Mouse (Mus musculus) neural tube, embryonic 13.5 days (tissue): ENCODE measurements around the gene Diras2. TPM values are rescaled to one million over a fixed set of nuclear protein-coding genes. Genes with fewer than 3 reads are reported as not detected.
A peak's percentile ranks its signal among the peaks of the same experiment; 100 is the strongest.

Source experiments
- ATAC-seq: fragments of 200-750 bp; cut with Nextera tagmentation; 2 replicates; pipeline ENCODE4 v1.8.0; 2017; ENCODE audit warnings: low read depth, mild to moderate bottlenecking, moderate TSS enrichment, moderate library complexity
- H3K27ac ChIP-seq: fragments of 300-500 bp; sonication (generic); replicated peaks from 2 replicates; pipeline ENCODE4 v1.5.1; 2015; ENCODE audit warnings: moderate library complexity, mild to moderate bottlenecking, inconsistent platforms
- H3K27me3 ChIP-seq: fragments of 300-500 bp; sonication (generic); 2 replicates; pipeline ENCODE4 v1.6.1; 2015; ENCODE audit warnings: mild to moderate bottlenecking, inconsistent platforms
- H3K36me3 ChIP-seq: fragments of 300-500 bp; sonication (generic); 2 replicates; pipeline ENCODE4 v1.6.1; 2015; ENCODE audit warnings: mild to moderate bottlenecking, inconsistent platforms
- H3K4me1 ChIP-seq: fragments of 300-500 bp; sonication (generic); replicated peaks from 2 replicates; pipeline ENCODE4 v1.6.1; 2015; ENCODE audit warnings: inconsistent platforms
- H3K4me2 ChIP-seq: fragments of 300-500 bp; sonication (generic); 2 replicates; pipeline ENCODE4 v1.6.1; 2015; ENCODE audit warnings: inconsistent platforms, mild to moderate bottlenecking, moderate library complexity
- H3K4me3 ChIP-seq: fragments of 300-500 bp; sonication (generic); 2 replicates; pipeline ENCODE4 v1.5.1; 2015; ENCODE audit warnings: mild to moderate bottlenecking, inconsistent platforms
- H3K9ac ChIP-seq: fragments of 300-500 bp; sonication (generic); 2 replicates; pipeline ENCODE4 v1.6.1; 2015; ENCODE audit warnings: moderate library complexity, mild to moderate bottlenecking, inconsistent platforms
- H3K9me3 ChIP-seq: fragments of 300-500 bp; sonication (generic); 2 replicates; pipeline ENCODE4 v1.6.1; 2016; ENCODE audit warnings: inconsistent platforms
- WGBS: fragments of 180-500 bp; shearing (Covaris S2); methylation state at CpG from one replicate; pipeline ENCODE4 v1.1.7; 2015; 5-methylcytosine and 5-hydroxymethylcytosine counted together
- polyA plus RNA-seq: library from polyadenylated mRNA; unstranded; fragments of >200 nt; fragmentation: Nextera tagmentation; extraction: Ambion mirVana; gene quantifications from 2 replicates; pipeline ENCODE4 v1.2.1, GENCODE M21; 2015

Gene Diras2
- polyA plus RNA-seq, 1 experiment from 2014 or later = 2.6 TPM

GRCm38 (mm10) chr13:52569194-52569769, 38.2 kb upstream of the Diras2 start:
- Histone ChIP-seq H3K4me3 (no peak overlapping the region), H3K36me3 (no peaks in the 10 kb centered on the region), H3K27me3 (no peaks in the 10 kb centered on the region), H3K4me1 (peaks cover 5% of the 10 kb centered on the region), H3K4me2 (no peak overlapping the region), H3K9me3 (no peaks in the 10 kb centered on the region), H3K9ac (no peak overlapping the region), H3K27ac (no peak overlapping the region)
- no peak for ATAC-seq
- 49% methylated on average over 8 of the region's 8 CpGs for WGBS

GRCm38 (mm10) chr13:52566777-52567176, 35.7 kb upstream of the Diras2 start:
- Histone ChIP-seq H3K4me2 (no peak overlapping the region), H3K4me1 (peaks cover 12% of the 10 kb centered on the region), H3K27ac (no peak overlapping the region), H3K27me3 (no peaks in the 10 kb centered on the region), H3K36me3 (no peaks in the 10 kb centered on the region), H3K4me3 (no peak overlapping the region), H3K9me3 (no peaks in the 10 kb centered on the region), H3K9ac (no peak overlapping the region)
- no peak for ATAC-seq
- 75% methylated on average over 7 of the region's 7 CpGs for WGBS

- ATAC-seq = no peak
- WGBS = 88% methylated on average over 9 of the region's 9 CpGs
These were observed 35.2 kb upstream of the Diras2 start for GRCm38 (mm10) chr13:52566188-52566760.

GRCm38 (mm10) chr13:52565103-52565739, 34.1 kb upstream of the Diras2 start:
- ATAC-seq = peak; percentile 25; the same call in 1 of the 2 replicates
- no peak overlapping the region for H3K9ac ChIP-seq
- no peak overlapping the region for H3K27ac ChIP-seq
- H3K4me1 ChIP-seq = peaks cover 23% of the 10 kb centered on the region
- no peak overlapping the region for H3K4me2 ChIP-seq
- 74% methylated on average over 18 of the region's 18 CpGs for WGBS
- no peaks in the 10 kb centered on the region for H3K9me3 ChIP-seq
- H3K27me3 ChIP-seq = no peaks in the 10 kb centered on the region
- H3K4me3 ChIP-seq = no peak overlapping the region
- H3K36me3 ChIP-seq = no peaks in the 10 kb centered on the region

More at GRCm38 (mm10) chr13:52566188-52566760, 35.2 kb upstream of the Diras2 start:
- no peak overlapping the region for H3K4me3 ChIP-seq
- H3K27me3 ChIP-seq = no peaks in the 10 kb centered on the region
- no peaks in the 10 kb centered on the region for H3K36me3 ChIP-seq
- no peak overlapping the region for H3K4me2 ChIP-seq
- no peak overlapping the region for H3K9ac ChIP-seq
- H3K9me3 ChIP-seq = no peaks in the 10 kb centered on the region
- H3K27ac ChIP-seq = no peak overlapping the region
- peaks cover 17% of the 10 kb centered on the region for H3K4me1 ChIP-seq

GRCm38 (mm10) chr13:52562166-52562571, 31.1 kb upstream of the Diras2 start:
- no peak overlapping the region; the same call in 1 of the 2 replicates for H3K27ac ChIP-seq
- no peak for ATAC-seq
- no peak overlapping the region for H3K4me2 ChIP-seq
- no peaks in the 10 kb centered on the region for H3K9me3 ChIP-seq
- no peak overlapping the region for H3K4me3 ChIP-seq
- WGBS = 15% methylated on average over 4 of the region's 4 CpGs
- peaks cover 23% of the 10 kb centered on the region for H3K4me1 ChIP-seq
- H3K9ac ChIP-seq = no peak overlapping the region
- no peaks in the 10 kb centered on the region for H3K27me3 ChIP-seq
- no peaks in the 10 kb centered on the region for H3K36me3 ChIP-seq

- Histone ChIP-seq H3K4me1 (peaks cover 23% of the 10 kb centered on the region), H3K27ac (no peak overlapping the region; the same call in 1 of the 2 replicates), H3K9me3 (no peaks in the 10 kb centered on the region), H3K36me3 (no peaks in the 10 kb centered on the region), H3K4me2 (no peak overlapping the region), H3K4me3 (no peak overlapping the region), H3K9ac (no peak overlapping the region), H3K27me3 (no peaks in the 10 kb centered on the region)
- no peak for ATAC-seq
- 70% methylated on average over 8 of the region's 8 CpGs for WGBS
These were observed 30.5 kb upstream of the Diras2 start for GRCm38 (mm10) chr13:52561367-52562165.

GRCm38 (mm10) chr13:52557421-52557820, 26.3 kb upstream of the Diras2 start:
- Histone ChIP-seq H3K4me3 (no peak overlapping the region), H3K4me1 (peaks cover 17% of the 10 kb centered on the region), H3K36me3 (no peaks in the 10 kb centered on the region), H3K27me3 (no peaks in the 10 kb centered on the region), H3K9ac (no peak overlapping the region), H3K27ac (no peak overlapping the region), H3K4me2 (no peak overlapping the region), H3K9me3 (no peaks in the 10 kb centered on the region)
- ATAC-seq = no peak
- 67% methylated on average over 7 of the region's 7 CpGs for WGBS

GRCm38 (mm10) chr13:52554722-52555121, 23.6 kb upstream of the Diras2 start:
- no peak overlapping the region for H3K9ac ChIP-seq
- WGBS = 89% methylated on average over 9 of the region's 9 CpGs
- H3K4me1 ChIP-seq = no peaks in the 10 kb centered on the region
- no peak overlapping the region for H3K27ac ChIP-seq
- no peaks in the 10 kb centered on the region for H3K36me3 ChIP-seq
- no peaks in the 10 kb centered on the region for H3K9me3 ChIP-seq
- no peak overlapping the region for H3K4me2 ChIP-seq
- H3K4me3 ChIP-seq = no peak overlapping the region
- ATAC-seq = no peak
- no peaks in the 10 kb centered on the region for H3K27me3 ChIP-seq

- H3K4me2 ChIP-seq = no peak overlapping the region
- H3K9me3 ChIP-seq = no peaks in the 10 kb centered on the region
- no peaks in the 10 kb centered on the region for H3K4me1 ChIP-seq
- 66% methylated on average over 9 of the region's 9 CpGs for WGBS
- H3K27me3 ChIP-seq = no peaks in the 10 kb centered on the region
- no peak overlapping the region for H3K9ac ChIP-seq
- H3K4me3 ChIP-seq = no peak overlapping the region
- no peak overlapping the region for H3K27ac ChIP-seq
- no peak for ATAC-seq
- no peaks in the 10 kb centered on the region for H3K36me3 ChIP-seq
These were observed 21.9 kb upstream of the Diras2 start for GRCm38 (mm10) chr13:52552822-52553477.

- 86% methylated on average over 9 of the region's 9 CpGs for WGBS
- ATAC-seq = no peak
These were observed 20.2 kb upstream of the Diras2 start for GRCm38 (mm10) chr13:52551275-52551674.

GRCm38 (mm10) chr13:52550690-52551193, 19.7 kb upstream of the Diras2 start:
- 75% methylated on average over 5 of the region's 5 CpGs for WGBS
- no peaks in the 10 kb centered on the region for H3K9me3 ChIP-seq
- H3K36me3 ChIP-seq = no peaks in the 10 kb centered on the region
- no peak for ATAC-seq
- no peak overlapping the region for H3K27ac ChIP-seq
- H3K27me3 ChIP-seq = no peaks in the 10 kb centered on the region
- no peak overlapping the region for H3K4me2 ChIP-seq
- no peaks in the 10 kb centered on the region for H3K4me1 ChIP-seq
- H3K4me3 ChIP-seq = no peak overlapping the region
- H3K9ac ChIP-seq = no peak overlapping the region

More at GRCm38 (mm10) chr13:52551275-52551674, 20.2 kb upstream of the Diras2 start:
- Histone ChIP-seq H3K27ac (no peak overlapping the region), H3K36me3 (no peaks in the 10 kb centered on the region), H3K4me2 (no peak overlapping the region), H3K9me3 (no peaks in the 10 kb centered on the region), H3K27me3 (no peaks in the 10 kb centered on the region), H3K9ac (no peak overlapping the region), H3K4me1 (no peaks in the 10 kb centered on the region), H3K4me3 (no peak overlapping the region)
